Mouse (Mus musculus): Measurements from ENCODE around the gene Gm867. TPM values are rescaled to one million over a fixed set of nuclear protein-coding genes. Genes with fewer than 3 reads are reported as not detected.

Gene Gm867
- total and polyA plus RNA-seq, 3 experiments, result 0.08 to 1.6 TPM; not detected in 1

- no peaks in the 10 kb centered on the region for H3K27me3 ChIP-seq (ENCODE audit: control insufficient read depth in 1 of 2, insufficient read depth in 2 of 2, low read length in 2 of 2)
- H3K4me3 ChIP-seq (ENCODE audit: control insufficient read depth in 1 of 2, insufficient read depth in 1 of 2, low read depth in 2 of 2, low read length in 2 of 2), result peak within 1 kb of the TSS; percentile 87 to 90
- H3K36me3 ChIP-seq (ENCODE audit: control insufficient read depth in 1 of 2, insufficient read depth in 2 of 2, low read length in 2 of 2), result peaks cover 9 to 18% of the 10 kb centered on the region in 2 experiments; a peak in 3 of 4 replicates
- peaks cover 3 to 23% of the 10 kb centered on the region in 2 experiments; a peak in 3 of 4 replicates for H3K4me1 ChIP-seq (ENCODE audit: control insufficient read depth in 1 of 2, insufficient read depth in 2 of 2, low read length in 2 of 2)
- H3K79me2 ChIP-seq (ENCODE audit: control insufficient read depth, insufficient read depth, low read length, poor library complexity), result peaks cover 30% of the 10 kb centered on the region
- DNase-seq (ENCODE audit: low read depth, low spot score), result peak; percentile 96
- H3K9ac ChIP-seq (ENCODE audit: control insufficient read depth, low read depth, low read length, poor library complexity, severe bottlenecking), result peak within 1 kb of the TSS; percentile 96
- peak within 1 kb of the TSS; percentile 85 for H3K27ac ChIP-seq (ENCODE audit: control insufficient read depth, low read depth, low read length)
- H3K9me3 ChIP-seq (replicated peaks; ENCODE audit: insufficient read depth, low read length), result no peaks in the 10 kb centered on the region
- peak; percentile 50; the same call in 1 of the 2 replicates for TF ChIP-seq TBP (IDR thresholded peaks at IDR 0.05; ENCODE audit: low read depth, low read length)
- no peak for TF ChIP-seq POLR2AphosphoS5 (IDR thresholded peaks at IDR 0.05; ENCODE audit: borderline replicate concordance, low read depth, low read length)
- TF ChIP-seq ZC3H11A (IDR thresholded peaks at IDR 0.05; ENCODE audit: low read depth, low read length), result no peak
- no peak for TF ChIP-seq GABPA (IDR thresholded peaks at IDR 0.05; ENCODE audit: low read depth, low read length)
- TF ChIP-seq POLR2AphosphoS2 (IDR thresholded peaks at IDR 0.05; ENCODE audit: low read length), result peak; percentile 89
- peak; percentile 82 for TF ChIP-seq HCFC1 (IDR thresholded peaks at IDR 0.05; ENCODE audit: low read depth, low read length)
- no peak for TF ChIP-seq RAD21 (IDR thresholded peaks at IDR 0.05; ENCODE audit: low read depth, low read length)
- no peak for TF ChIP-seq SMC3 (IDR thresholded peaks at IDR 0.05; ENCODE audit: low read depth, low read length)
- peak; percentile 40 for TF ChIP-seq TCF12 (IDR thresholded peaks at IDR 0.05; ENCODE audit: low read depth, low read length)
- TF ChIP-seq JUND (IDR thresholded peaks at IDR 0.05; ENCODE audit: low read depth, low read length), result no peak
- TF ChIP-seq NELFE (IDR thresholded peaks at IDR 0.05; ENCODE audit: low read depth, low read length), result peak; percentile 93
- TF ChIP-seq EP300 (IDR thresholded peaks at IDR 0.05; ENCODE audit: low read depth in 1 of 2, low read length in 2 of 2), result no peak
- peak; percentile 46; the same call in 1 of the 2 replicates for TF ChIP-seq SIN3A (IDR thresholded peaks at IDR 0.05; ENCODE audit: low read length)
- TF ChIP-seq ETS1 (IDR thresholded peaks at IDR 0.05; ENCODE audit: low read depth, low read length), result no peak
- TF ChIP-seq GATA1 (IDR thresholded peaks at IDR 0.05; ENCODE audit: low read depth, low read length), result no peak
- no peak for TF ChIP-seq TAL1 (IDR thresholded peaks at IDR 0.05; ENCODE audit: low read length)
- no peak for TF ChIP-seq MAZ (IDR thresholded peaks at IDR 0.05; ENCODE audit: low read depth, low read length)
- peak; percentile 93 for TF ChIP-seq NRF1 (IDR thresholded peaks at IDR 0.05; ENCODE audit: insufficient read depth, low read depth, low read length, poor library complexity, severe bottlenecking)
- TF ChIP-seq CHD2 (IDR thresholded peaks at IDR 0.05; ENCODE audit: low read length), result no peak
- no peak for TF ChIP-seq ZKSCAN1 (IDR thresholded peaks at IDR 0.05; ENCODE audit: low read depth, low read length)
- TF ChIP-seq MAX (IDR thresholded peaks at IDR 0.05; ENCODE audit: low read length), result no peak
- peak; percentile 65 for TF ChIP-seq ZMIZ1 (IDR thresholded peaks at IDR 0.05; ENCODE audit: low read depth, low read length)
- peak; percentile 85 to 94 for TF ChIP-seq POLR2A (IDR thresholded peaks at IDR 0.05; ENCODE audit: control insufficient read depth in 1 of 2, insufficient read depth in 1 of 2, low read depth in 1 of 2, low read length in 2 of 2, poor library complexity in 1 of 2)
- peak; percentile 69; the same call in 1 of the 2 replicates for TF ChIP-seq MXI1 (IDR thresholded peaks at IDR 0.05; ENCODE audit: low read depth, low read length)
- TF ChIP-seq CTCF (IDR thresholded peaks at IDR 0.05 in 2 of 3, conservative IDR thresholded peaks at IDR 0.05 in 1 of 3; ENCODE audit: control insufficient read depth in 1 of 3, insufficient read depth in 1 of 3, low read depth in 2 of 3, low read length in 3 of 3, poor library complexity in 1 of 3, severe bottlenecking in 1 of 3), result no peak
Measured at GRCm38 (mm10) chr10:75921026-75921725, 19.3 kb downstream of the Gm867 start, which contains the start of gene Smarcb1. Smarcb1 (minus strand) TSS chr10:75921617.

Measured in MEL (cell line).